Mouse (Mus musculus): ENCODE data around the gene Ccdc9b.
A peak's percentile ranks its signal among the peaks of the same experiment; 100 is the strongest.

The Ccdc9b gene

DNA sequence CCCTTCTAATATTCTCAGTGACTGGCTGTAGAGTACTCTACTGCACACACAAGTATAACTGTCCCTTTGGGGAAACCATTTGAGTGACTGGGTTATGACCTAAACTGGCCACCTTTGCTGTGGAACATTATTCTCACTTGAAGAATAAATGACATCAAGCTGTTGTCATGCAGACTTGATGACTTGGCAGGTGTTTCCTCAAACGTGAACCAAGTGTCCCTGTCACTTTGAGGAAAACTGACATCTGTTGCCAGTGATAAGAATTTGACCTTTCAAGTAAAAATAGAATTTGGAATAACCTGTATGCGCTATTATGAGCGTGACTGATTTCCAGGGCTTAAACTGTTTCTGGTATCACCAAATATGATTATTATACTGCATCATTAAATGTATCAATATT is 22.1 kb downstream of the Ccdc9b start:
- TF ChIP-seq NANOG (IDR thresholded peaks at IDR 0.05; ENCODE audit: borderline replicate concordance, low read length) (no peak), CTCF (conservative IDR thresholded peaks at IDR 0.05; ENCODE audit: low read length) (no peak), POU5F1 (IDR thresholded peaks at IDR 0.05; ENCODE audit: borderline replicate concordance, low read length) (no peak)

DNA sequence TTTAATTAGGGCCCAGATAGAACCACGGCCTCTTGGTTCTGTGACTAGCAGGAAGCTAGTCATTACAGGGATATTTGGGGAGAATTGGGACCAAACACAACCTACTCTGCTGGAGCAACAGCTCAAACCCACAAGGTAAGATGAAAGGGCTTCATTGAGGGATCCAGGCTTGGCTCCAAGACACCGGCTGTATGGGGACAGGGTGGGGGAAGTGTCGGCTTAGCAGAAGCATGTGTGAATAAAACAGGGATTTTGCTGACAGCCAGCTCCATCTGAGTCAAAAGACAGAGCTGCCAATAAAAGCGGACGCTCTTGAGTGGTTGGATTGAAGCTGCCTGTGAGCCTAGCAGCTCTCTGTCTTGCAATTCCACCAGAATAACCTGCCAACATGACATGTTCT is 29.1 kb downstream of the Ccdc9b start:
- H3K27me3 ChIP-seq (ENCODE audit: insufficient read depth, low read length) = peaks cover 56% of the 10 kb centered on the region
- peaks cover 11% of the 10 kb centered on the region for H3K4me1 ChIP-seq (replicated peaks; ENCODE audit: low read depth, low read length)
- TF ChIP-seq NANOG (IDR thresholded peaks at IDR 0.05; ENCODE audit: borderline replicate concordance, low read length) (no peak), POU5F1 (IDR thresholded peaks at IDR 0.05; ENCODE audit: borderline replicate concordance, low read length) (no peak), CTCF (conservative IDR thresholded peaks at IDR 0.05; ENCODE audit: low read length) (no peak)
- no peaks in the 10 kb centered on the region for H3K9me3 ChIP-seq (ENCODE audit: low read length)
- no peak overlapping the region for H3K4me3 ChIP-seq (replicated peaks; ENCODE audit: low read length)
- H3K36me3 ChIP-seq (ENCODE audit: insufficient read depth, low read length) = no peaks in the 10 kb centered on the region

More for the DNA sequence above, 22.1 kb downstream of the Ccdc9b start:
- H3K9me3 ChIP-seq (ENCODE audit: low read length) = no peaks in the 10 kb centered on the region
- H3K27me3 ChIP-seq (ENCODE audit: insufficient read depth, low read length) = peaks cover 42% of the 10 kb centered on the region
- H3K4me3 ChIP-seq (replicated peaks; ENCODE audit: low read length) = no peak overlapping the region
- peaks cover 9% of the 10 kb centered on the region for H3K4me1 ChIP-seq (replicated peaks; ENCODE audit: low read depth, low read length)
- H3K36me3 ChIP-seq (ENCODE audit: insufficient read depth, low read length) = no peaks in the 10 kb centered on the region

GRCm38 (mm10) chr2:118731981-118732380 is 30.5 kb downstream of the Ccdc9b start:
- H3K4me3 ChIP-seq (replicated peaks; ENCODE audit: low read length) = no peak overlapping the region
- no peaks in the 10 kb centered on the region for H3K36me3 ChIP-seq (ENCODE audit: insufficient read depth, low read length)
- TF ChIP-seq NANOG (IDR thresholded peaks at IDR 0.05; ENCODE audit: borderline replicate concordance, low read length) (no peak), CTCF (conservative IDR thresholded peaks at IDR 0.05; ENCODE audit: low read length) (no peak), POU5F1 (IDR thresholded peaks at IDR 0.05; ENCODE audit: borderline replicate concordance, low read length) (no peak)
- peaks cover 16% of the 10 kb centered on the region for H3K4me1 ChIP-seq (replicated peaks; ENCODE audit: low read depth, low read length)
- H3K9me3 ChIP-seq (ENCODE audit: low read length) = no peaks in the 10 kb centered on the region
- H3K27me3 ChIP-seq (ENCODE audit: insufficient read depth, low read length) = peaks cover 69% of the 10 kb centered on the region

DNA sequence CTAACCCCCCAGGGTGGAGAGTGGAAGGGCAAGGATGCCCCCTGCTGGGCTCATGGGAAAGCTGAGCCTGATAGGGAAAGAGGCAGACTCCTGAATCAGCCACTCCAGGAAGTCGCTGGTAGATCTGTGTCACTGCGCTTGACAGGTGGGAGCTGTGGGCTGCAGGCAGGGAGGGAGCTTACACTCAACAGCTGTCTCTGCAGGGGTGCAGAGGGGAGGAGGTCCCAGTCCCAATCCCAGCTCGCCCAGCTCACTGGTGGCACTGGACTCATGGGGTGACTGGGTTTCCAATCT is 31.9 kb downstream of the Ccdc9b start:
- no peak for TF ChIP-seq NANOG (IDR thresholded peaks at IDR 0.05; ENCODE audit: borderline replicate concordance, low read length)
- no peak for TF ChIP-seq CTCF (conservative IDR thresholded peaks at IDR 0.05; ENCODE audit: low read length)
- no peak for TF ChIP-seq POU5F1 (IDR thresholded peaks at IDR 0.05; ENCODE audit: borderline replicate concordance, low read length)
- Histone ChIP-seq H3K4me1 (replicated peaks; ENCODE audit: low read depth, low read length) (peaks cover 16% of the 10 kb centered on the region), H3K4me3 (replicated peaks; ENCODE audit: low read length) (no peak overlapping the region), H3K27me3 (ENCODE audit: insufficient read depth, low read length) (peaks cover 78% of the 10 kb centered on the region), H3K9me3 (ENCODE audit: low read length) (no peaks in the 10 kb centered on the region), H3K36me3 (ENCODE audit: insufficient read depth, low read length) (no peaks in the 10 kb centered on the region)

GRCm38 (mm10) chr2:118729816-118730621 is 32.4 kb downstream of the Ccdc9b start:
- Histone ChIP-seq H3K4me1 (replicated peaks; ENCODE audit: low read depth, low read length) (peaks cover 16% of the 10 kb centered on the region), H3K36me3 (ENCODE audit: insufficient read depth, low read length) (no peaks in the 10 kb centered on the region), H3K27me3 (ENCODE audit: insufficient read depth, low read length) (peaks cover 84% of the 10 kb centered on the region), H3K9me3 (ENCODE audit: low read length) (no peaks in the 10 kb centered on the region), H3K4me3 (replicated peaks; ENCODE audit: low read length) (no peak overlapping the region)
- TF ChIP-seq CTCF (conservative IDR thresholded peaks at IDR 0.05; ENCODE audit: low read length) (no peak), NANOG (IDR thresholded peaks at IDR 0.05; ENCODE audit: borderline replicate concordance, low read length) (no peak), POU5F1 (IDR thresholded peaks at IDR 0.05; ENCODE audit: borderline replicate concordance, low read length) (no peak)

GRCm38 (mm10) chr2:118729194-118729593 is 33.3 kb downstream of the Ccdc9b start:
- no peak overlapping the region for H3K4me3 ChIP-seq (replicated peaks; ENCODE audit: low read length)
- TF ChIP-seq CTCF (conservative IDR thresholded peaks at IDR 0.05; ENCODE audit: low read length) (no peak), POU5F1 (IDR thresholded peaks at IDR 0.05; ENCODE audit: borderline replicate concordance, low read length) (no peak), NANOG (IDR thresholded peaks at IDR 0.05; ENCODE audit: borderline replicate concordance, low read length) (no peak)
- H3K9me3 ChIP-seq (ENCODE audit: low read length) = no peaks in the 10 kb centered on the region
- peaks cover 16% of the 10 kb centered on the region for H3K4me1 ChIP-seq (replicated peaks; ENCODE audit: low read depth, low read length)
- no peaks in the 10 kb centered on the region for H3K36me3 ChIP-seq (ENCODE audit: insufficient read depth, low read length)
- peaks cover 91% of the 10 kb centered on the region for H3K27me3 ChIP-seq (ENCODE audit: insufficient read depth, low read length)

GRCm38 (mm10) chr2:118728337-118728736 is 34.1 kb downstream of the Ccdc9b start, which contains the start of gene Plcb2:
Gene Plcb2, minus strand, starts transcription at chr2:118728438.
- Histone ChIP-seq H3K4me3 (replicated peaks; ENCODE audit: low read length) (peak within 1 kb of the TSS; percentile 26; the same call in 1 of the 2 replicates), H3K9me3 (ENCODE audit: low read length) (no peaks in the 10 kb centered on the region), H3K27me3 (ENCODE audit: insufficient read depth, low read length) (peaks cover 92% of the 10 kb centered on the region), H3K36me3 (ENCODE audit: insufficient read depth, low read length) (no peaks in the 10 kb centered on the region), H3K4me1 (replicated peaks; ENCODE audit: low read depth, low read length) (peaks cover 16% of the 10 kb centered on the region)
- TF ChIP-seq CTCF (conservative IDR thresholded peaks at IDR 0.05; ENCODE audit: low read length) (no peak), POU5F1 (IDR thresholded peaks at IDR 0.05; ENCODE audit: borderline replicate concordance, low read length) (no peak), NANOG (IDR thresholded peaks at IDR 0.05; ENCODE audit: borderline replicate concordance, low read length) (no peak)

DNA sequence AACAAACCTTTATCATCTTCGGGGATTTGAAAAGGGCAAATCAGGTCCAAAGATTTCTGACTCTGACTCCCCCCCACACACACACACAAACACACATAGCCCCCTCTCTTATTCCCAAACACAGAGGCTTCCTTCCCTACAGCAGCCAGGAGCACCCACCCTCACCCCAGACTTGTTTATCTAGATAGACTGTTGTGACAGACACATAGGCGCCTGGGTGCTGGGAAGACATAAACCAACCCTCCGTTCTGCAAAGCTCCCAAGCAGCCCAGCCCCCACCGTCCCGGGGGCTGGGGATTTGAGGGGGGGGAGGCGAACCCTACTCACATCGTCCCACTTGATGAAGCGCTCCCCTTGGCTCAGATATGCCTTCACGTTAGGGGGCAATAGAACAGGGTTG is 34.5 kb downstream of the Ccdc9b start:
- Histone ChIP-seq H3K36me3 (ENCODE audit: insufficient read depth, low read length) (no peaks in the 10 kb centered on the region), H3K27me3 (ENCODE audit: insufficient read depth, low read length) (peaks cover 92% of the 10 kb centered on the region), H3K9me3 (ENCODE audit: low read length) (no peaks in the 10 kb centered on the region), H3K4me1 (replicated peaks; ENCODE audit: low read depth, low read length) (peaks cover 16% of the 10 kb centered on the region), H3K4me3 (replicated peaks; ENCODE audit: low read length) (0 out of 2 replicates have a peak overlapping the region, but pooled peaks have one; percentile 26)
- TF ChIP-seq POU5F1 (IDR thresholded peaks at IDR 0.05; ENCODE audit: borderline replicate concordance, low read length) = no peak
- TF ChIP-seq CTCF (conservative IDR thresholded peaks at IDR 0.05; ENCODE audit: low read length) = no peak
- TF ChIP-seq NANOG (IDR thresholded peaks at IDR 0.05; ENCODE audit: borderline replicate concordance, low read length) = no peak

Data from E14TG2a.4 (cell line).